Mouse (Mus musculus): Measurements from ENCODE around the gene Actl7b.

The Actl7b gene

DNA sequence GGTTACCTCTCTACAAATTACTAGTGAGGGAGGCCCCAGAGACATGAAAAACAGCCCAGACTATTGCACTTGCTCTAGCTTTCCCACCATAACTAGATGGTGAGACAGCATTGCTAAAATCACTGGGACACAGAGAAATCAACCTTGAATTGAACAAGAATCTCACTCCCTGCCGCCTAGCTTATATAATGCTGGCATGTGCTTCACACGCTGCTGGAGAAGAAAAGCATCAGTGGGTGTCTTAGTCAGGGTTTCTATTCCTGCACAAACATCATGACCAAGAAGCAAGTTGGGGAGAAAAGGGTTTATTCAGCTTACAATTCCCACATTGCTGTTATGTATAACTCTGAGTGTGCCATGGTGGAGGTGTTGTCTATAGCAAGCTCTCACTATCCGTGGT lies 28.1 kb downstream of the Actl7b start:
- DNase-seq (ENCODE audit: extremely low spot score): no peak

DNA sequence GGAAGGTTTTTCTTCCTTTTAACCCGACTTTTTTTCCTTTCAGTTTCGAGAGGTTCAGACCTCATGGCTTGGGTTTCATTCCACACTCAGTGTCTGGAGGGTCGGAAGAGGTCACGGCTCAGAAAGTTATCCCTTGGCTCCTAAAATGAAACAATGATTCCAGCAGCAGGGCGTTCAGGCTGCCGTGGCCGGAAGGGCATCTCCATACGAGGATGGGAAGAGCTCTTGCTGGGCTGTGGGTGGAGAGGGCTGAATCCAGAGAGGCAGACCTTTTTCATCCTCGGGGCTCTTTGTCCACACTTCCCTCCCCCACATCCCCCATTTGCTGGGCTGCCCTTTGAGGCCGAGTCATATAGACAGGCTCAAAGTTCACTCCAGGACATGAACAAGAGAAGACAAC lies 39.0 kb downstream of the Actl7b start:
- DNase-seq (ENCODE audit: extremely low spot score): peak; percentile 56

DNA sequence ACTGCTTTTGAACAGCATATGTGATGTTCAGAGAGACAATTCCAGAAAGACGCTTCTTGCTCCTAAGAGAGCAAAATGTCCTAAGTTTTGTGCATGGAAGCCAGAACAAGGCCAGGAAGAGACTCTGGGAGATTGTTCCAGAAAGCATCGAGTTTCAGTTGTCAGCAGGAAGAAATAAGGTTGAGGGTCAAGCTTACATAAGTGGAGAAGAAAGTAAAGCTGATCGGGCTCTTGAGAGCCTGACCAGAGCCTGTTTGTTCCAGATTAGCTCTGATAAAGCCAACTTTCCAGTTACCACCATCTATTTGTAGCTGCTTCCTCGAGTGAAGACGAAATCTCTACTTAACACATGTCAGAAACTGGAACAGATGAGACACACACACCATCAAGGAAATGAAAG lies 42.6 kb downstream of the Actl7b start:
- no peak for DNase-seq (ENCODE audit: extremely low spot score)

DNA sequence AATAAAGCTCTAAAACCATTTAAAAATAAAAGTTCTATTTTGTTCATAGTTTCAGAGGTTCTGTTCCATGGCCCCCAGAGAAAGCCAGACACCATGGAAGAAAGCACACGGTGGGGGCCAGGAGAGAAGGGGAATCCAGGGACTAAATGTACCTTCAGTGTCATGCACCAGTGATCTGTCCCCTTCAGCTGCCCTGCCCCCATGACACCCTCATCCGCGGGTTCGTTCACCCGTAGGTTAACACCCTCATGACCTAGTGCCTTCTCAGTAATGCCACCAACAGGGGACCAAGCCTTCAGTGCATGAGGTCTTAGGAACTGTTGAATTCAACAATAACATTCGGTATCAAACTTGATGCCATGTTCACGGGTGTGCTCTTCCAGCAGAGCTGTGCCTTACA lies 44.8 kb downstream of the Actl7b start:
- DNase-seq (ENCODE audit: extremely low spot score): no peak
